Mouse (Mus musculus) right cerebral cortex, adult 18-20 months (tissue): ENCODE measurements at regions not wholly inside any gene's neighbourhood (a gene's known extent, or its start where the extent isn't known, plus 50 kb on each side); places are given as distances from the start of the nearest gene placed in this dataset.

Experiments
- DNase-seq: peaks from one replicate; pipeline ENCODE4 v3.0.0; 2022; ENCODE audit warnings: mixed read lengths

DNA sequence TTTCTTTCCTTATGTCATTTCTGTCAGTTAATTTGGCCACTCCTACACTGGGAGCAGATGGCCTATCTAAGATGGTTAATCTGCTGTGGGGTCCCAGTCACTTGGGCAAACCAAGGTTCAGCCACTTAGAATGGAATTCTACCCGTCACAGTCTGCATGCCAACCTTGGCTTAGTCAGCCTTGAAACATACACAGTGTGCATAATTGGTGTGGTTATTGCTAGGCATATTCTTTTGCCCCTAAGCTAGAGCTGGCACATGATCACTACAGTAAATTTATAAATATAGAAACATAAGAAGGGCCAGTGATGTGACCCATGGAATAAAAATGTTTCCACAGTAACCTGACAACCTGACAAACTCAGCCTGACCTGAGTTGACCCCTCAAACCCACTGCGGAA, 130.7 kb upstream of the Pgrmc2 start:
- DNase-seq, result no peak

DNA sequence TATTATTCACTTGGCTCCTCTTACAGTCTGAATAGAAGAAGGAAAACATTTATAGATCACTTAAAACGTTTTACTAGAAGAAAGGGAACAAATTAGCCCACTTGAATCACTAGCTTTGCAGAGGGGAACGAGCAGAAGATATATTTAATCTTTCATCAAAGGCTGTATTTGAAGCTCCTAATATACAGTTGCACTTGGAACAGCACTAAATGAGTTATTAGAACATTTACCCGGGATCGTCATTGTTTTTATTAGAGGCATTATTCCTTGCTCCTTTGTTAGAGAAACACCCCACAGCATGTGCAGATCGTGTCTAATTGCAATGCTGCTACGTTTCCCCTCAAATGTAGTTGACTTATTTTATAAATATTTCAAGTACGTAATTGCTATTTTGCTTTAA, 127.5 kb upstream of the Pgrmc2 start:
- DNase-seq, result no peak

DNA sequence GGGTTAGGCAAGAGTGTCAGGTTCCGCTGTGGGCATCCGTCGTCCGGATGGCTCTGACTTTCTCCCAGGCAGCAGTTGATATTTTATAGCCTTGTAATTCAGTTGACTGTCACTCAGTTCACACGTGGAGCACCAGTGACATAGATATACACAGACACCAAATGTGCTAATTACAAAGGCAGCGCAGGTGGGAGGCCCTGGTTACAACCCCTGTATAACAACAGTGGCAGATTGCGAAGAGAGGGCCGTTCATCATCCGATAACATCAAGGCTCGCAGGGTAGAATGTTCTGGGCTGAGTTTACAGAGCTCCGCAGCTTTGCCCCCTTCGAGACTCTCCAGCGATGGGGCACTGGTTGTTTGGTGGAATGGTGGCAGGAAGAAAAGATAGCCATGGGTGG, 120.0 kb upstream of the Pgrmc2 start:
- DNase-seq, result no peak

DNA sequence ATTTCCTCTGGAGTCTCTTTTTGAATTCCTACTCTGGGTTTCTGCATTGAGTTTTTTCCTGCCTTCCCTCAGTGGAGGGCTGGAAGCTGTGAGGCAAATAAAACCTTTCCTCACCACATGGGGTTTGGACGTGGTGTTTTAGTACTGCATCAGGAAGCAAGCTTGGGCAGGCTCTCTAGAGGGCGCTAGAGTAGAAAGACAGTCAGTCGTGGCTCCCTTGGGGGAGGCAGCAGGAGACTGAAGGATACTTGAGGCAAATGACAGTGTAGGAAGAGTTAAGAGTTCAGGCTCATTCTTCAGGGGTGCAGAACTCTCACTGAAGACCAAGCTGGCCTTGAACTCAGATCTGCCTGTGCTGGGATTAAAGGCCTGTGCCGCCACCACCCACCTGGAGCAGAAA, 118.9 kb upstream of the Pgrmc2 start:
- no peak for DNase-seq

DNA sequence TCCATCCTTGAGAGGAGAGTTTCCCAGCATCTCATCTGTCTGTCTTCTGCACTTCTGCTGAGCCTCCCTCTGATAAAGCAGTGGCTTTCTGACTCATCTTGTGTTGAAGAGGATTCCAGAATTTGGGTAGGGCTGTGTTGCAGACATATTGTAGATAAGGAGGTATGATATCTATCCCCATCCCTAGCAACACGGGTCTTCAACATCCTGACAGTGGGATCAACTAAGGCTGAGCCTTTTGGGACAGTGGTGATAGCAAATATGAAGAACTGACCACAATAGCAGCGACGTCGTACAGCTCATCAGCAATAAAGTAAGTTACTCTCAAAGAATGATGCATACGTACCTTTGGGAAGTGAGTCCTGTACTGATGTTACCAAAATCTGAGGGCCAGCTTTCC, 117.2 kb upstream of the Pgrmc2 start:
- no peak for DNase-seq

DNA sequence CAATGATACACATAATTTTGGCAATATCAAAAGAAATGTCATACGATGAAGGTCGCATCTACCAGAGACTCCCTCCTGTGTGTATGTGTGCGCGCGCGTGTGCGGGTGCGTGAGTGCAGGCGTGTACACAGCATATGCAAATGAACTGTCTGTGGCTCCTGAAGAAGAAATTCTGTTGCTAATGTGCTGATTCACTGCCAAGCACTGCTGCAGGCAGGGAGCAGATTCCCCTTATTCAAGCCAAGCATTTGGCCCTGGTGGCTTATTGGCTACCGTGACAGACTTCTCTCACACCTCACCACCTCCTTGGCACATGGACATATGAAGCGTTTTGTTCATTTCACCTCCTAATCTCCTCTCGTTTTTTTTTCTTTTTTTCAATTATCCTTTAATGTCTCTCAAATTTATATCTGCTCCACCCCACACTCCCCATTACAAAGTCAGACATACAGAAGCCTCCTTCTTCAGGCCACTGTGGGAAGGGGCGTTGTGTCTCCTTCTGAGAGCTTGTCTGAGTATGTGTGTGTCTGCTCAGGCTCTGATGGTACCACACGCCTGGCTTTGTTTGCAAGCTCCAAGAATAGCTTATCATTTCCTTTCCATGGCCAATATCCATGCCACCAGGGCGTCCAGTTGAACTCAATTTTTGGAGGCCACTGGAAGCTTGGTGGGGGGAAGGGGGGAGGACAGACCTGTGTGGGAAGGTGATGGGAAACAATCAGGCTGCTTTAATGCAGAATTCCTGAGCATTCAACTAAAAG, 115.5 kb upstream of the Pgrmc2 start:
- DNase-seq, result peak; percentile 68

DNA sequence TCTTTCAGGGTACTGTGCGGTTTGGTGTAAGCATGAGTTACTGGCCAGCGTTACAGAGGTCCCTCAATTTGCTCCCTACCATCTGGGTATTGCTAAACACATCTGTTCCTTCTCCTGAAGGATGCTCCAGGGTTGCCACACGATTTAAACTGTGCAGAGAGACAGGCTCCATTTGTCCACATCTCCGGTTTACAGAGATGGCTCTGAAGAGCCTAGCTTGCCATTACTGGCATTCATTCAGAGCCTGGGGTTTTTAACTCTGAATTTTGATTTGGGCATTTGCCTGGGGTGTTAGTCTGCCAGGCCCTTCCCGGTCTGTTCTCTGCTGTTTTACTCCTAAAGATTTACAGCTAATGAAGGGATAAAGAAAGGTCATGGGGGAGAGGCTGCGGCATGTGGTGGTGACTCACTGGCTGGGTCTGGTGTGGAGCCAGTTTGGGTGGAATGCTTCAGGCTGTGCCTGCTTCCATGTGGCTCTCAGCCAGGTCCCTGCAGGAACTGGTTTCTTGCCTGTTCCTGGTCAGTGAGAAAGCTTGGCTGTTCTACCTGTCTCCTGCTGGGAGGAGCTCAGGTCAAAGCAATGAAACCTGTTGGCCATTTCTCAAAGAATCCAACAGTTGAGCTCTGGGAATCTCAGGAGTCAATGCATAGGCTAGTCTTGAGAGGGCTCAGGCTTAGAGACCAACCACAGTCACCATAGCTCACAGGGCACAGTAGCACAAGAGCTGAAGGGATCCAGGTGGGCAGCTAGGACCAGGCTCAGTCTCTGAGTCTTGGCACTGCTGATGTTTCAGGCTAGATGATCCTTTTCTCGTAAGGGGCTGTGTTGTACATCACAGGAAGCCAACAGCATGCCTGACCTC, 112.5 kb upstream of the Pgrmc2 start:
- DNase-seq, result peak; percentile 40

DNA sequence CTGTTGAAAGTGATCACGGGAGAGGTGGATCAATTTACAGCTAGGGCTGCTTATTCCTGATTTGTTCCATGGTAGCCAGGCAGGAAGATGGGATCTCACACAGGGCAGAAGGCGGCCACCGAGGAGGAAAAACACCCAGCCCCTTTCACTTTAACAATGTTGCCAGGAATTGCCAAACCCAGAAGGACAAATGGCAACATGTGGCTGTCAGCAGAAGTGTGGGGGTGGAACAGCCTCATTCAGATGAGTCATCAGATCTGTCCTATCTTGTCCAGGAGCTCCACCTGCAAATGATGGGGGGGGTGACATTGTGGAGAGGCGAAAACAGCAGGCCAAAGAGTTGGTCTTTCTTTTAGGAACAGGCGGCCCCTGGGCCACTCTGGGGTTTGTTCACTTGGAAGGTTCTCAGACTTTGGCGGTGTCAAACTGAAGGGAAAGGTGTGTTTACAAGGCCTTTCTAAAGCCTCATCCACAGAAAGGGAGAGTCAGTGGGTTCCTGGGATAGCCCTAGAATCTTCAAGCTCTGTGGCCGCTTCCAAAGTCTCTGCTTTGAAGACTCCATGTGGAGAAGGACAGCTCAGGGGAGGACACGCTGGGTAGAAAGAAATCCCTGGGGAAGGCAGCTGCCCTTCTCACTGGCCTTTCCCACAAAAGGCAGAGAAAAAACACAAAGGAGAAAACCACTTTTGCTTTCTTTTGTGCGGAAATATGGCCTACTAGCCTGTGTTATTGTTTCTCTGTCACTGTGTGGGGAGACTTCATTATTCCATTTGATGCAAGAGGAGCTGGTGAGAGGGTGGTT, 111.7 kb upstream of the Pgrmc2 start:
- peak; percentile 15 for DNase-seq

DNA sequence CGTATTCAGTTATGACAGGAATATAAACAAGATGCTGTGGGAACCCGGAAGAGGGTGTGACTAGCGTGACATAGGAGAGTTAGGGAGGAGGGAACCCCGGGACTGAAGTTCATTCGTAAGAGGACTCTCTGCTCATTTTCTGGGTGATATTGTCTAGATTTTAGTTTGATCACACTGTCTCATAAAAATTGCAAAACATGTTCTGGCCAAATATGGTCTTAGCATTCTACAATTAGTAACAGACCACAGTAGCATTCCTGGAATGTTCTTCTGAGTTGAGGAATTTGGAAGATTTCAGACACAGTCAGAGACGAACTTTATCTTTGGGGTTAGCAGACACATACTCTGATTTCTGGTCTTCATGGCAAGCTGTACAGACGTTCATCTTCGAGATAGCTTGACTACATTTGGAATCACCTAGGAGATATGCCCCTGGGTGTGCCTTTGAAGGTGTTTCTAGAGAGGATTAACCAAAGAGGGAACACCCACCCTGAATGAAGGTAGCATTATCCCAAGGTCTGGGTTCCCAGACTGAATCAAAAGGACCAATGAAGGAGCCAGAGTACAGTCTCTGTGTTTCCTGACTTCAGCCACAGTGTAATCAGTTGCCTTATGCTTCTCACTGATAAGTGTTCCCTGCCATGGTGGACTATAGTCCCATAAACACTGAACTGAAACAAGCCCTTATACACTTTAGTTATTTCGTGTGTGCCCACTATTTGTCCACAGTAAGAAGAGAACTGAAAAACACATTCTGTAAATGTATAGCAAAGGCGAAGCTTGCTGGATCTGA, 102.7 kb upstream of the Pgrmc2 start:
- DNase-seq, result no peak

DNA sequence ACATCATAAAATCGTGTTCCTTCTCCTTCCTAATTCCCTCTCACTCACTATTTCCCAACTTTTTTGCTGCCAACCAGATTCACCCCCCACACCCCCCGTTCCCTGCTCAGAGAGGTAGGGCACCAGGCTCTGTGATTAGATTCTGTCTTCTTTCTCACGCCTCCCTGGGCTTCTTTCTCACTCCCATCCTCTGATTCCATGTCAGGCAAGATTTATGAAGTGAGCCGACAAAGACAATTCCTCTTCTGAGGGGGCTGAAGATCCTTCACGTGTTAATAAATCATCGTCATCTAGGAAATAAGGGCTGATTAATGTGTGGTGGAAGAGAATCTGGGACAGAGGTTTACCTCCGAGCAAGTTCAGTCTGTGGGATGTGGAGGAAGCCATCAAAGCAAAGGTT, 101.5 kb upstream of the Pgrmc2 start:
- no peak for DNase-seq

DNA sequence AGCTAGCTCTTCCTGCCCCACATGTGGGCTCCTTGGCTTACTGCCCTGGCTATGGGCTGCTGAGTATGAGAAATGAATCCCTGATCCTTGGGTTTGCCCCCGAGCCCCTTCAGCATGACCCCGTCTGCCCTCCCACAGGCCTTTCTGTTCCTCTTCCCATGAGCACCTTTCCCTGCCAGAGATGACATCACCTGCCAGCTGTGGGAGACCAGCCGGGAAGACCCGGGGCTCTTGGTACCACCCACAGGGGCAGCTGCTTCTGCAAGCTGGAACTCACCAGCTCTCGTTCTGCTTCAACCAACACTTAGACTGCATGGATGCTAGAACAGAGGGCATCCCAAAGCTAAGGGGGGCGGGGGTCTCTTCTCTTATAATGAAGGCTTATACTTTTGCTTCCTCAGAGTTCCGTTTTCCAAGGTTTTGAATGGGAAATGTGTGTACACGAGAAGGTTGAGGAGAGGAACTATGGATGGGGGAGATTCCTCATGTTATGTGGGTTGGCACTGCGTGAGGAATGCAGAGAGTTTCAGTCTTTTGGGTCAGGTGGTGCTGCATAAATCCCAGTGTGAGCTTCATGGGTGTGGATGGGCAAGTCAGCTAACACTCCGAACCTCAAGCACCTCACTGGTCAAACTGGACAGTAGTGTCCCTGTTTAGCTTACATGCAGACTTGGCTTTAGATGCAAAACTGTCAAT, 100.2 kb upstream of the Pgrmc2 start:
- DNase-seq, result no peak

DNA sequence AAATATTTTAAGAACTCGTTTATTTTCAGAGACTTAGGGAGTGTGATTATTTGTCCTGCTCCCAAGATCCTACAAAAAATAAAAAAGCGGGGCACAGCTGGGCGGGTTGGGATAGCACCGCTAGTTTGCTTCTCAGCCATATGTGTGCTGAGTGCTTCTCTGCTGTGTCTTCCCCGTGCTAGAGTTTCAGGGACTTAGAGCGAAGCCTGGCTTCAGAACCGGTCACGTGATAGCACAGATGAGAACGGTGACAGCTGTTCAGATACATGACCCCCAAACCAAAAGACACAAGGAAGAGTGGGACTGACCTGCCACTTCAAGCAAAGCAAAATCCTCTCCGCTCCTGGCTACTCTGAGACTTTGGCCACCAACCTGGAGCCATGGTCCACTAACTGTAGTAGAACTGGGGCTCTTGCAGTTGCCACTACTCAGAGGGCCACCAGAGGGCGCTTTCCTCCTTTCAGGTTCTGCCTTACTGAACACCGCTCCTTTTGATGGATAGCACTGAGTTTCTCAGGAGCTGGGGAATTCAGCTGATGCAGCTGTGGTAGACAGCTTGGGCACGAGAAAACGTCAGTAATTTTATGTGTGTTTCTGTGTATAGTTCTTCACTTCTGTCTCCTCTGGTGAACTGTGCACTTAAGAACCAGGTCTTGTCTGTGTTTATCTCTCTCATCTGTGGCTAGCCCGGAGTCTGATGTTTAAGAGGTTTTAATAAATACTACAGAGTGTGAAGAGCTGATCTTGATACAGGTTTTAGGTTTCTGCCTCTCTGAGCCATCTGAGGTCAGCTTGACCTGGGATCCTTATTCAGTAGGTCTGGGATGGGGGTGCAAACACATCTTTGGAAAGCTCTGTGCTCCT, 99.4 kb upstream of the Pgrmc2 start:
- peak; percentile 83 for DNase-seq

DNA sequence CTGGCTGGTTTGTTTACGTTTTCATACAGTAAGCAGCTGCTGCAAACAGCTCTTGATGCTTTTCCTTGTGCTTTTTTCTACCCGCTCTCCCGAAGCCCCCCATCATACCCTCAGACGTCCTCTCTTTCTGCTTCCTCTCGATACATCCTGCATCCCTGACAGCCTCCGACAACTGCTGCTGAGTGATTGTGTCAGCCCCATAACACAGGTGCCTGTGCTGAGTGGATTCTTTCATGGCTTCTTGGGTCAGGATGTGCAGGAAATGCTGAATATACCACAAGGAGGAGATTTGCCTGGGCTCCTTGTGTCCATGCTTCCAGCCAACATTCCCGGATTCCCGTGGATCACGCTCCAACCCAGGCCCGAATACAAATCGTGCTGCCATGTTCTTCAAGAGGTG, 98.6 kb upstream of the Pgrmc2 start:
- no peak for DNase-seq

DNA sequence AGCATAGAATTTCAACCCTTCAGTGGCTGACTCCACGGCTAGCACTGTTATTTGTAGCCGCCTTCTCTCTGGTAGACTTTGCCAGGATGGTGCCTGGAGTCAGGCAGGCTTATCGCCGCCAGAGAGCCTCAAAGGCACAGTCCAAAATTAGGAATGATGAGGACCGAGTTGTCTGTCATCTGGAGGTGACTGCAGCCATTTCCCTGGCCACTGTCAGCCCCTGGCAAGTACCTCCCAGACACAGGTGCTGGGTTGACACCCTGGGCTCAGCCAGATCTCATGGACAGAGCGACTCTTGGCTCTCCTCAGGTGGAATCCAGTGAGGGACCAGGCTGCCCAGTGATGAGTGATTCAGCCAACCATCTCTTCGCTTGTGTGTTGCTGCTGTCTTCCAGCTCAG, 98.1 kb upstream of the Pgrmc2 start:
- DNase-seq, result no peak

DNA sequence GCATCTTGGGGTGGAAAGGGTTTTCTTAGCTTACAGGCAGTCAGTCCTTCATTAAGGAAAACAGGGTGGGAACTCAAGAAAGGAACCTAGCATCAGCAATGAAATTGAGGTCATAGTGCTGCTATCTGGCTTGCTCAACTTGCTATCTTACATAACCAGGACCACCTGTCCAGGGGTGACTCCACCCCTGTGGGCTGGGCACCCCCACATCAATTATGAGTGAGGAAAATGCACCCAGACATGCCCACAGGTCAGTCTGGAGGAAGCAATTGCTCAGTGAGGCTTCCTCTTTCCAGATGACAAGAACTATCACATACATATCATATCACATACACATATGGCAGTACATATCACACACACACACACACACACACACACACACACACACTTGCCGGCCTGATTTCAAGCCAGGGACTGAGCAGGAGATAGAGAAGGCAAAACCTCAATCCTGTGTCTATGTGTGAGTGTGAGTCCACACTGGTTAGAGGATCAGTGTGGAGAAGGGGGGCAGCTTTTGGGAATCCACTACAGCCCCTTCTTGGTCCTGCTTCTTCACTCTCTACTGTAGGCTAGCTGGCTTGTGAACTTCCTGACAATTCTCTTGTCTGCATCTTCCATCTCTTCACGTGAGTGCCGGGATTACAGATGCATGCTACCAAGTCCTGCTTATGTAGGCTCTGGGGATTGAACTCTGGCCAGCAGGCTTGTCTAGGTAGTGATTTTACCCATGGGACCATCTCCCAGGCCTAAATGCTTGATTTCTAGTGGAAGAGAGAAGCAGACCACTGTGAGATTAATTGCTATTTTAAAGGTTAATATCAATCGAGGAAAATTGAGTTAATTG, 96.4 kb upstream of the Pgrmc2 start:
- DNase-seq, result no peak

DNA sequence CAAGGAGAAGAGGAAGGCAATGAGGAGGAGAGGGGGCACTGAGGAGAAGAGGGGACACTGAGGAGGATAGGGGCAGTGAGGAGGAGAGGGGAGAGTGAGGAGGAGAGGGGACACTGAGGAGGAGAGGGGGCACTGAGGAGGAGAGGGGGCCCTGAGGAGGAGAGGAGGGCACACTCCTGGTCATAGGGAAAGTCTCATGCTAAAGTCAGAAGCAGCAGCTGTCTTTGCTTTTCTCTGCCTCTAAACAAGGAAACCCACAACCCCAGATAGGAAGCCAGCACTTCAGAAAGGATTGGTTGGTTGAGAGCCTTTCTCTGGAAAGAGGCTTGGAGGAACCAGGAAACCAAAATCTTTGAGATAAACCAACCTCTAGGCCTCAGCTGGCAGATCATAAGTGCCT, 94.3 kb upstream of the Pgrmc2 start:
- DNase-seq, result no peak

DNA sequence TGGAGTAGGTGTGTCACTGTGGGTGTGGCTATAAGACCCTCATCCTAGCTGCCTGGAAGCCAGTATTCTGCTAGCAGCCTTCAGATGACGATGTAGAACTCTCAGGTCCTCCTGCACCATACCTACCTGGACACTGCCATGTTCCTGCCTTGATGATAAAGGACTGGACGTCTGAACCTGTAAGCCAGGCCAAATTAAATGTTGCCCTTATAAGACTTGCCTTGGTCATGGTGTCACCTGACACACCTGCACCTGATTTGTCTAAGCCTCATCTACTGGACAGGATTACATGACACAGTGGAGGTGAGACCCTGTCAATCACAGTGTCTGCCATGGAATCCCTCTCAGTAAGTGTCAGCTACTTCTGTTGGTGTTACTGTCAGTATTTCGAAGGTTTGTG, 92.5 kb upstream of the Pgrmc2 start:
- DNase-seq, result no peak

DNA sequence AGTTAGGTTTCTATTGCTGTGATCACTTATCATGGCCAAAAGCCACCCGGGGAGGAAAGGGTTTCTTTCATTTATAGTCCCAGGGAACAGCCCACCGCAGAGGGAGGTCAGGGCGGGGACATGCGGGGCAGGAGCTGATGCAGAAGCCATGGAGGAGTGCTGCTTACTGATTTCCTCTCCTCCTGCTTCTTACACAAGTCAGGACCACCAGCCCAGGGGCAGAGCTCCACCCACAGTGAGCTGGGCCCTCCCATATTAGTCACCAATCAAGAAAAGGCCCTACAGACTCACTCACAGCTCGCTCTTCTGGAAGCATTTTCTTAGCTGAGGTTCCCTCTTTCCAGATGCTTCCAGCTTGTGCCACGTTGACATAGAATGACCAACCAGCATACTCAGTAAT, 90.7 kb upstream of the Pgrmc2 start:
- DNase-seq, result no peak

DNA sequence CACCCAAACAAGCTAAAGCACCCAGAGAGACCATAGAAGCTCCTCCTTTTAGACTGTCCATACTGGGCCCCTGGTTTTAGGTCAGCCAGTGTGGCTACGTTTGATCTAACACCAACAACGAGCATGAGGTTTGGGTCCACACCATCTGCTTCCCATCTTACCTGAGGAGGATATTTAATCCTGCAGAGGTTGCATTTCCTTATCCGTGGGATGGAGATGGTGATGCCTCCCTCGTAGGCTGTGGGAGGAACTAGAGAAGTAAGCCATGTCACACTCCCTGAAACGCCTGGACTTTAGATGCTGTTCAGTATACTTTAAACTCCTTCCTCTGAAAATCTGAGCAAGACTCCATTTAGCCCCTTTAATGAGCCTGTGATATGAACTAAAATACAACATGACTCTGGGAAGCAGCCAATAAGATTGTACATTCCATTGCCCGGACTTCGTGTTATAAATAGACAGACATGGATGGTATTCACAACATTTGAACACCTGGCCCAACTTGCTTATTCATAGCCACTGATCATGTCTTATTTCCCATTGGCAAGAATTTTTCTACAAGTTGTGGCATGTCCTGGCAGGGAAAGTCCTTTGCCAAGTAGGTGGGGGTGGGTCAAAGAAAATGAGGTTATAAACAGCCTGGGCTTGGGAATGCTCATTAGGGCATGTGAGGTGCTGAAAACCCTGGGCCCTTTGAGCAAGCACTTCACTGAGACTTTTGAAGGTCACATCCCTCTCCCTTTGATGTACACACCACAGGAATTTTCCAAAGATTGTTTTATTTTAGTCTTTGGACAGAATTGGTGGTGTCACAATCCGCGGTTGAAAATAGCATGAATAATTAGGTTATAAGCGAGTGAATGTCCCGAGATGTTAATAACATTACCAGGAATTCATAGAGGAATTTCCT, 89.7 kb upstream of the Pgrmc2 start:
- no peak for DNase-seq
